Mouse (Mus musculus) heart, embryonic 11.5 days (tissue): ENCODE measurements around the gene Spo11. TPM values are rescaled to one million over a fixed set of nuclear protein-coding genes. Genes with fewer than 3 reads are reported as not detected.
A peak's percentile ranks its signal among the peaks of the same experiment; 100 is the strongest.

ENCODE experiments used
- ATAC-seq: fragments of 200-750 bp; cut with Nextera tagmentation; replicated peaks from 2 replicates; pipeline ENCODE4 v1.8.0; 2017; ENCODE audit warnings: moderate library complexity; ENCODE audit not compliant: insufficient number of reproducible peaks, low FRiP score, low TSS enrichment
- H3K27ac ChIP-seq: fragments of 300-500 bp; sonication (generic); 2 replicates; pipeline ENCODE4 v1.5.1; 2014; ENCODE audit warnings: mild to moderate bottlenecking, low read depth, low read length
- H3K27me3 ChIP-seq: fragments of 300-500 bp; sonication (generic); 2 replicates; pipeline ENCODE4 v1.6.1; 2014; ENCODE audit warnings: mild to moderate bottlenecking, low read length, mixed read lengths; ENCODE audit not compliant: control insufficient read depth, insufficient read depth
- H3K36me3 ChIP-seq: fragments of 300-500 bp; sonication (generic); 2 replicates; pipeline ENCODE4 v1.6.1; 2014; ENCODE audit warnings: mild to moderate bottlenecking, low read length, moderate library complexity, mixed read lengths; ENCODE audit not compliant: control insufficient read depth, insufficient read depth
- H3K4me1 ChIP-seq: fragments of 300-500 bp; sonication (generic); 2 replicates; pipeline ENCODE4 v1.6.1; 2014; ENCODE audit warnings: low read length; ENCODE audit not compliant: control insufficient read depth, insufficient read depth
- H3K4me2 ChIP-seq: fragments of 300-500 bp; sonication (generic); 2 replicates; pipeline ENCODE4 v1.6.1; 2014; ENCODE audit warnings: mild to moderate bottlenecking, moderate library complexity
- H3K4me3 ChIP-seq: fragments of 300-500 bp; sonication (generic); 2 replicates; pipeline ENCODE4 v1.5.1; 2014; ENCODE audit warnings: low read depth, low read length
- H3K9ac ChIP-seq: fragments of 300-500 bp; sonication (generic); 2 replicates; pipeline ENCODE4 v1.6.1; 2014; ENCODE audit warnings: mild to moderate bottlenecking, low read depth, low read length, moderate library complexity
- H3K9me3 ChIP-seq: fragments of 300-500 bp; sonication (generic); replicated peaks from 2 replicates; pipeline ENCODE4 v1.6.1; 2016; ENCODE audit warnings: low read length; ENCODE audit not compliant: control insufficient read depth
- WGBS: fragments of 180-500 bp; shearing (Covaris S2); extraction: QIAGEN DNeasy Blood & Tissue Kit; methylation state at CpG from one replicate; pipeline ENCODE4 v1.1.7; 2014; ENCODE audit not compliant: insufficient replicate concordance; 5-methylcytosine and 5-hydroxymethylcytosine counted together
- polyA plus RNA-seq: library from polyadenylated mRNA; unstranded; fragments of >200 nt; fragmentation: Nextera tagmentation; extraction: Ambion mirVana; gene quantifications from 2 replicates; pipeline ENCODE4 v1.2.1, GENCODE M21; 2014

Gene Spo11
- polyA plus RNA-seq, 1 experiment from 2014 or later, result 0.19 TPM

DNA sequence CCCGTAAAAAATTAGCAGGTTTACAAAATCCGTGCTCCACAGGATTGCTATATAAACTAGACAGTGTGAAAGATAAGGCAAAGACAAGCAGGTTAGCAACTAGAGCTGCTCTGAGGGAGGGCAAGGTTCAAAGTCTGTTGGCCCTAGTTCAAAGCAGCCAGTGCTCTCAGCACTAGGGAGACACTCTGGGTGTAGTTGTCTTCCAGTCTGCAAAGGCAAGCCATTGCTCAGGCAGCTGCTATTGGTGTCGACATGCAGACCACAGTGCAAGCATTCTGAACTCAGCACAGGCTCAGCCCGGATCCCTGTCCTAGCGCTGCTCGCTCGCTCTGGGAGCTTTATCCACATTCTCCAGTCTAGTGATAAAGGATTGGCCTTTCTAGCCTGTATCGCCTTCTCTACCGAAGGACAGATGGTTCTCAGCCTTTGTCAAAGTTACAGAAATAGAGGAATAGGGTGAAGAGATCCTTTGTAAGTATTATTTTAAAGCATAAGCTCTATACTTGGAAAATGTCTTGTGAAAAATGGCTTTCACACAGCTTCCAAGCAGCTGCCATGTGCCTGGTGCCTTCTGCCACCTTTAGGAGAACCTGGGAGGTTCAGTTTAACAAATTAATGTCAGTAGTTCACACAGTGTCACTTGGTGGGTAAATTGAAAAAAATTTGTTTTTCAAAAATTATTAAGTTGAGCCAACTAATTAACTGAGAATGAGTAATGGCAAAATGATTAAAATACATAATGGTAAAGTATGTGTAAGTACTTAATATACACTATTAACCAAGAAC is 5.5 kb downstream of the Spo11 start:
- Histone ChIP-seq H3K4me1 (peaks cover 8% of the 10 kb centered on the region), H3K27me3 (no peaks in the 10 kb centered on the region), H3K9ac (no peak overlapping the region), H3K4me3 (no peak overlapping the region), H3K9me3 (no peaks in the 10 kb centered on the region), H3K36me3 (no peaks in the 10 kb centered on the region), H3K4me2 (no peak overlapping the region), H3K27ac (no peak overlapping the region)
- ATAC-seq, result no peak
- WGBS, result 30% methylated on average over 9 of the region's 9 CpGs

GRCm38 (mm10) chr2:172990161-172990560 is 12.7 kb downstream of the Spo11 start:
- Histone ChIP-seq H3K9ac (no peak overlapping the region), H3K27me3 (no peaks in the 10 kb centered on the region), H3K36me3 (no peaks in the 10 kb centered on the region), H3K9me3 (no peaks in the 10 kb centered on the region), H3K27ac (no peak overlapping the region), H3K4me1 (no peaks in the 10 kb centered on the region), H3K4me2 (no peak overlapping the region), H3K4me3 (no peak overlapping the region)
- WGBS, result 68% methylated on average over 6 of the region's 6 CpGs
- no peak for ATAC-seq

DNA sequence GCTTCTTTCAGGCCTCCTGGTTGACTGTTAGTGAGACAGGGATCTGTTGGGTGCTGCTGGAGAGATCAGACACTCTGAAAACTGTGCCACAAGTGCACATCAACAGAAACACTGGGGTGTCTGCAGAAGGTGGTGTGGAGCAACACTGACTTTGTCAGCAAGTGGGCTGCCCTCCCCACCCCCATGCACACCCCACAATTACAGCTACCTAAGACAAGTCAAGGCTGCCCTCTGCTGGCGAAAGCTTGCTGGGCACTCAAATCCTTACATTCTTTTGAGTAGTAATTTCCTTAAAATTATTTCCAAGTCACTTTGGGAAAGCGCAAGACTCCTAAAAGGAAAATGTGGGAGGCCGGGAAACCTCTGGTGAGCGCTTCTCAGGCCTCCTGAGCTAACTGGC is 18.7 kb downstream of the Spo11 start:
- Histone ChIP-seq H3K4me2 (no peak overlapping the region), H3K4me3 (no peak overlapping the region), H3K9ac (no peak overlapping the region), H3K27me3 (no peaks in the 10 kb centered on the region), H3K27ac (no peak overlapping the region), H3K9me3 (no peaks in the 10 kb centered on the region), H3K4me1 (peaks cover 4% of the 10 kb centered on the region), H3K36me3 (no peaks in the 10 kb centered on the region)
- no peak for ATAC-seq
- WGBS, result 14% methylated on average over 4 of the region's 4 CpGs

DNA sequence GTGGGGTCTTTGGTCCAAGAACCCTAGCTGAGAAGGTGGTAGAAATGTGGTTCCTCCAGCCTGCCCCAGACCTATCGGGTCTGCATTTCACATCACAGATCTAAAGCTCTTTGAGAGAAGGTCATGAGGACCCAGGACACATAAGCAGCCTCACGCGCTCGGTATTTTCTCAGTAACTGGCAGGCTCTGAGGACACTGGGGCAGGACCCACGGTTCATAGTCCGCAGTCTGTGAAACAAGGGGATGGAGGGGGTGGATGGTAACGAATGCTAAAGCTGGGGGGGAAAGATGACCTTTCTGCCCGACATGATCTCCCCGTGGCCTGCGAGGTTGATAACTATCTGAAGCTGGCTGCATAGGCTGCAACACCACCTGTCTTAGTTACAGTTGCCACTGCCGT is 20.2 kb downstream of the Spo11 start:
- Histone ChIP-seq H3K4me2 (no peak overlapping the region), H3K27me3 (no peaks in the 10 kb centered on the region), H3K9me3 (no peaks in the 10 kb centered on the region), H3K4me1 (peaks cover 7% of the 10 kb centered on the region), H3K36me3 (0 out of 2 replicates have a peak, but pooled peaks cover 1% of the 10 kb centered on the region), H3K4me3 (no peak overlapping the region), H3K27ac (no peak overlapping the region), H3K9ac (no peak overlapping the region)
- ATAC-seq, result no peak
- 49% methylated on average over 11 of the region's 11 CpGs for WGBS

DNA sequence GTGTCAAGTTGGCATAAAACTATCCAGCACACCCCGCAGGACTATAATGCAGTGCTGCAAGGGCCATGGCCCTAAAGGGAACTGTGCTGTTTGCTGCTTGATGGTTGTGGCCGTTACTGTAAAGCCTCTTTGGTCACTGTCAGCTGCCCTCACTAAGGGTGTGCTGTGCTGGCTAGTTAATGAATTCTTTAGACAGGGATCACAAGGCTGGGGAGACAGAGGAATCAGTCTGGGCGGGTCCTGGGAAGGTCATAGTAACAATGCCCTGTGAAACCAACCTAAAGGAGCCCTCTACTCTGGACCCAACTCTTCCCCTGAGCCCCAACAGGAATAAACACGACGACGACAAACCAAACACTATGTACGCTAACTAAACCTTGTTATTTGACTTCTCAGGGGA is 21.0 kb downstream of the Spo11 start:
- 63% methylated on average over 7 of the region's 7 CpGs for WGBS
- peaks cover 7% of the 10 kb centered on the region for H3K4me1 ChIP-seq
- no peak overlapping the region for H3K9ac ChIP-seq
- H3K27me3 ChIP-seq, result no peaks in the 10 kb centered on the region
- peaks cover 6% of the 10 kb centered on the region; the same call in 1 of the 2 replicates for H3K36me3 ChIP-seq
- no peak overlapping the region for H3K27ac ChIP-seq
- no peak overlapping the region for H3K4me3 ChIP-seq
- no peak overlapping the region for H3K4me2 ChIP-seq
- no peaks in the 10 kb centered on the region for H3K9me3 ChIP-seq
- no peak for ATAC-seq

- WGBS, result under 1% methylated on average over 45 of the region's 45 CpGs
- peak within 1 kb of the TSS; percentile 91 for H3K4me3 ChIP-seq
- peaks cover 7% of the 10 kb centered on the region for H3K4me1 ChIP-seq
- peaks cover 18% of the 10 kb centered on the region for H3K36me3 ChIP-seq
- ATAC-seq, result peak; percentile 97
- no peaks in the 10 kb centered on the region for H3K9me3 ChIP-seq
- peak within 1 kb of the TSS; percentile 93 for H3K27ac ChIP-seq
- H3K9ac ChIP-seq, result peak within 1 kb of the TSS; percentile 94
- no peaks in the 10 kb centered on the region for H3K27me3 ChIP-seq
- H3K4me2 ChIP-seq, result peak within 1 kb of the TSS; percentile 70
Observed at GRCm38 (mm10) chr2:172999630-173000284, 22.3 kb downstream of the Spo11 start, which contains the start of gene Rae1. TSS of gene Rae1 (plus strand) at chr2:173000117.

GRCm38 (mm10) chr2:173000285-173000652 is 22.8 kb downstream of the Spo11 start:
- Histone ChIP-seq H3K27me3 (no peaks in the 10 kb centered on the region), H3K27ac (peak overlapping the region; percentile 93), H3K4me3 (peak overlapping the region; percentile 91), H3K4me1 (peaks cover 7% of the 10 kb centered on the region), H3K36me3 (peaks cover 21% of the 10 kb centered on the region), H3K9ac (peak overlapping the region; percentile 94), H3K9me3 (no peaks in the 10 kb centered on the region), H3K4me2 (peak overlapping the region; percentile 70)
- WGBS, result under 1% methylated on average over 40 of the region's 42 CpGs
- ATAC-seq, result peak; percentile 92

GRCm38 (mm10) chr2:173000921-173001320 is 23.4 kb downstream of the Spo11 start:
- H3K27ac ChIP-seq, result peak overlapping the region; percentile 93; the same call in 1 of the 2 replicates
- H3K9me3 ChIP-seq, result no peaks in the 10 kb centered on the region
- H3K4me2 ChIP-seq, result peak overlapping the region; percentile 70
- ATAC-seq, result no peak
- peak overlapping the region; percentile 94 for H3K9ac ChIP-seq
- peaks cover 7% of the 10 kb centered on the region for H3K4me1 ChIP-seq
- no peaks in the 10 kb centered on the region for H3K27me3 ChIP-seq
- H3K36me3 ChIP-seq, result peaks cover 21% of the 10 kb centered on the region
- peak overlapping the region; percentile 91 for H3K4me3 ChIP-seq
- WGBS, result 18% methylated on average over 8 of the region's 8 CpGs
